Mouse (Mus musculus) heart, embryonic 11.5 days (tissue): ENCODE results near the gene Polh. TPM values are rescaled to one million over a fixed set of nuclear protein-coding genes. Genes with fewer than 3 reads are reported as not detected.
A peak's percentile ranks its signal among the peaks of the same experiment; 100 is the strongest.

Experiments used
- ATAC-seq: fragments of 200-750 bp; cut with Nextera tagmentation; replicated peaks from 2 replicates; pipeline ENCODE4 v1.8.0; 2017; ENCODE audit warnings: moderate library complexity; ENCODE audit not compliant: insufficient number of reproducible peaks, low FRiP score, low TSS enrichment
- H3K27ac ChIP-seq: fragments of 300-500 bp; sonication (generic); 2 replicates; pipeline ENCODE4 v1.5.1; 2014; ENCODE audit warnings: mild to moderate bottlenecking, low read depth, low read length
- H3K27me3 ChIP-seq: fragments of 300-500 bp; sonication (generic); 2 replicates; pipeline ENCODE4 v1.6.1; 2014; ENCODE audit warnings: mild to moderate bottlenecking, low read length, mixed read lengths; ENCODE audit not compliant: control insufficient read depth, insufficient read depth
- H3K36me3 ChIP-seq: fragments of 300-500 bp; sonication (generic); 2 replicates; pipeline ENCODE4 v1.6.1; 2014; ENCODE audit warnings: mild to moderate bottlenecking, low read length, moderate library complexity, mixed read lengths; ENCODE audit not compliant: control insufficient read depth, insufficient read depth
- H3K4me1 ChIP-seq: fragments of 300-500 bp; sonication (generic); 2 replicates; pipeline ENCODE4 v1.6.1; 2014; ENCODE audit warnings: low read length; ENCODE audit not compliant: control insufficient read depth, insufficient read depth
- H3K4me2 ChIP-seq: fragments of 300-500 bp; sonication (generic); 2 replicates; pipeline ENCODE4 v1.6.1; 2014; ENCODE audit warnings: mild to moderate bottlenecking, moderate library complexity
- H3K4me3 ChIP-seq: fragments of 300-500 bp; sonication (generic); 2 replicates; pipeline ENCODE4 v1.5.1; 2014; ENCODE audit warnings: low read depth, low read length
- H3K9ac ChIP-seq: fragments of 300-500 bp; sonication (generic); 2 replicates; pipeline ENCODE4 v1.6.1; 2014; ENCODE audit warnings: mild to moderate bottlenecking, low read depth, low read length, moderate library complexity
- H3K9me3 ChIP-seq: fragments of 300-500 bp; sonication (generic); replicated peaks from 2 replicates; pipeline ENCODE4 v1.6.1; 2016; ENCODE audit warnings: low read length; ENCODE audit not compliant: control insufficient read depth
- WGBS: fragments of 180-500 bp; shearing (Covaris S2); extraction: QIAGEN DNeasy Blood & Tissue Kit; methylation state at CpG from one replicate; pipeline ENCODE4 v1.1.7; 2014; ENCODE audit not compliant: insufficient replicate concordance; 5-methylcytosine and 5-hydroxymethylcytosine counted together
- polyA plus RNA-seq: library from polyadenylated mRNA; unstranded; fragments of >200 nt; fragmentation: Nextera tagmentation; extraction: Ambion mirVana; gene quantifications from 2 replicates; pipeline ENCODE4 v1.2.1, GENCODE M21; 2014

Gene Polh
- polyA plus RNA-seq, 1 experiment from 2014 or later = 12.3 TPM

DNA sequence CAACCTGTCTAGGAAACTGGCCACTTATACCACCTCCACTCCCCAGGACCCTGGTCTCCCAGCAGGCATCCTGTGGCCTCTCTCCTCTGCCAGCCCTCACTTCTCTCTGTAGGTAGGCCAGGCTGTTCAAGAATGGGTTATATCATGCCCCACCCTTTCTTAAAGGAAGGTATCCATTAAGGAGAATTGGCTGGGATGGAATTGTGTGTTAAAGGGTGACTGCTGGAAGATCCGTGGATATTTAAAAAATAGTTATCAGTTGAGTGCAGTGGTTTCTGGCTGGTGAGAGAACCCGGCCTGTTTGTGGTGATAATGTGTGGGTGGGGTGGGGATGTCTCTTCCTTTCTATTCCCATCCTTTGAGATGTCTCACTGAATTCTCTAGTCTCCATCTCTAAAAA lies 43.2 kb downstream of the Polh start:
- Histone ChIP-seq H3K4me3 (peak overlapping the region; percentile 63), H3K4me2 (peak overlapping the region; percentile 84), H3K9ac (peak overlapping the region; percentile 71), H3K9me3 (no peaks in the 10 kb centered on the region), H3K27ac (peak overlapping the region; percentile 91), H3K27me3 (no peaks in the 10 kb centered on the region), H3K4me1 (peaks cover 24% of the 10 kb centered on the region), H3K36me3 (peaks cover under 1% of the 10 kb centered on the region; the same call in 1 of the 2 replicates)
- no peak for ATAC-seq
- WGBS = 31% methylated on average over 2 of the region's 2 CpGs

DNA sequence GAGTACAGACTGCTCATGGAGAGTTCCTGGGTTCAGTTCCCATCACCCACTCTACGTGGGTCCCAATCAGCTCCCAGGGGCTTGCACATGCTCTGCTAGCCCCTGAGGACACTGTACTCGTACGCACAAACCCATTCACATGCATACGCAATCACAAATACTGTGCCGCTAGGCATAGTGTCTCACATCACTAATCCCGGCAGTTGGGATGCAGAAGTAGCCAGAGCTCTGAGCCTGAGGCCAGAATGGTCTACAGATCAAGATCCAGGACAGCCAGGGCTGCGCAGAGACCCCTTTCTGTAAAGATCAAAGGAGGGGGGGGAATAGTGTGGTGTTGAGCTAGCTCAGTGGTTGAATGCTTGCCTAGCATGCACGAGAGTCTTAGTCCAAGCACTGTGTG lies 45.3 kb downstream of the Polh start:
- Histone ChIP-seq H3K4me3 (no peak overlapping the region), H3K27me3 (no peaks in the 10 kb centered on the region), H3K4me2 (no peak overlapping the region), H3K4me1 (peaks cover 19% of the 10 kb centered on the region), H3K36me3 (no peaks in the 10 kb centered on the region), H3K9ac (no peak overlapping the region), H3K9me3 (no peaks in the 10 kb centered on the region), H3K27ac (no peak overlapping the region)
- ATAC-seq = no peak
- WGBS = 90% methylated on average over 8 of the region's 8 CpGs

DNA sequence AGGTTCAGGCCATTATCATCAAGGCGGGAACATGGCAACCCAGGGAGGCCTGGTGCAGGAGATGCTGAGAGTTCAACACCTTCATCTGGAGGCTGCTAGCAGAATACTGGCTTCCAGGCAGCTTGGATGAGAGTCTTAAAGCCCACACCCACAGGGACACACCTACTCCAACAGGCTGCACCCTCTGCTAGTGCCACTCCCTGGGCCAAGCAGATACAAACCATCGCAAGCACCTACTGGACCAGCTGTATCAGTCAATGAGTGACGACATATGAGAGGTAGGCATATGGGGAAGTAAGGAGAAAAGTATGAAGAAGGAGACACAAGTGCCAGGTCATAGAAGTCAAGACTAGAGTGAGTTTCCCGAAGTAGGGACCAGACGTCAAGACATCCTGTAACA lies 45.8 kb downstream of the Polh start:
- Histone ChIP-seq H3K9ac (no peak overlapping the region), H3K36me3 (no peaks in the 10 kb centered on the region), H3K4me2 (peak overlapping the region; percentile 11; the same call in 1 of the 2 replicates), H3K4me1 (peaks cover 14% of the 10 kb centered on the region), H3K27ac (peak overlapping the region; percentile 22), H3K27me3 (no peaks in the 10 kb centered on the region), H3K9me3 (no peaks in the 10 kb centered on the region), H3K4me3 (no peak overlapping the region)
- ATAC-seq = peak; percentile 41; the same call in 1 of the 2 replicates
- WGBS = 75% methylated on average over 5 of the region's 5 CpGs

DNA sequence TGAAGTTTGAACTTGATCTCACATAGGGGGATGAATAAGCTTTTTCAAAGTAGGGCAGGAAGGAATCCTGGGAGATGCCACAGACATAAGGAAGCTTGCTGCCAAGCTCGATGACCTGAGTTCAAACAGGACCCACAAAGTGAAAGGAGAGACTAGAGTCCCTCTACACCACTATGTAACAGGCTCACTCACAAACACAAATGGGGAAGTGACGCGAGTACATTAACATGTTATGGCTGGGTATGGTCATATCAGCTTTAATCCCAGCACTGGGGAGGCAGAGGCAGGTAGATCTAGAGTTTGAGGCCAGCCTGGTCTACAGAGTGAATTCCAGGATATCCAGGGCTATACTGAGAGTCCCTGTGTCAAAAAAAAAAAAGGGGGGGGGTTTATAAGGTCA lies 48.1 kb downstream of the Polh start:
- Histone ChIP-seq H3K9ac (no peak overlapping the region), H3K4me1 (peaks cover 6% of the 10 kb centered on the region), H3K9me3 (no peaks in the 10 kb centered on the region), H3K27ac (no peak overlapping the region), H3K27me3 (no peaks in the 10 kb centered on the region), H3K36me3 (no peaks in the 10 kb centered on the region), H3K4me3 (no peak overlapping the region), H3K4me2 (no peak overlapping the region)
- WGBS = 86% methylated on average over 3 of the region's 3 CpGs
- ATAC-seq = no peak

- ATAC-seq = peak; percentile 94
- peak within 1 kb of the TSS; percentile 85 for H3K4me2 ChIP-seq
- peak within 1 kb of the TSS; percentile 81 for H3K4me3 ChIP-seq
- WGBS = 6% methylated on average over 33 of the region's 33 CpGs
- peak within 1 kb of the TSS; percentile 83 for H3K9ac ChIP-seq
- H3K9me3 ChIP-seq = no peaks in the 10 kb centered on the region
- peak within 1 kb of the TSS; percentile 76 for H3K27ac ChIP-seq
- H3K36me3 ChIP-seq = peaks cover 3% of the 10 kb centered on the region; the same call in 1 of the 2 replicates
- H3K4me1 ChIP-seq = peaks cover 5% of the 10 kb centered on the region
- no peaks in the 10 kb centered on the region for H3K27me3 ChIP-seq
Observed at GRCm38 (mm10) chr17:46152847-46153782, 49.3 kb downstream of the Polh start, which contains the start of gene Mad2l1bp. Mad2l1bp (minus strand) TSS chr17:46153553.

- WGBS = 8% methylated on average over 37 of the region's 37 CpGs
Observed at GRCm38 (mm10) chr17:46143578-46144423, 58.6 kb downstream of the Polh start, which contains the start of gene Rsph9. Rsph9 (minus strand) TSS chr17:46144216.

GRCm38 (mm10) chr17:46139872-46140271 lies 62.6 kb downstream of the Polh start:
- WGBS = 86% methylated on average over 3 of the region's 3 CpGs
- Histone ChIP-seq H3K9me3 (no peaks in the 10 kb centered on the region), H3K9ac (no peak overlapping the region), H3K4me3 (no peak overlapping the region), H3K27me3 (no peaks in the 10 kb centered on the region), H3K36me3 (0 out of 2 replicates have a peak, but pooled peaks cover 3% of the 10 kb centered on the region), H3K4me2 (no peak overlapping the region), H3K4me1 (peaks cover 15% of the 10 kb centered on the region), H3K27ac (no peak overlapping the region)
- no peak for ATAC-seq

More at GRCm38 (mm10) chr17:46143578-46144423, 58.6 kb downstream of the Polh start, which contains the start of gene Rsph9:
- 0 out of 2 replicates have a peak within 1 kb of the TSS, but pooled peaks have one; percentile 35 for H3K27ac ChIP-seq
- peaks cover 15% of the 10 kb centered on the region for H3K4me1 ChIP-seq
- peak within 1 kb of the TSS; percentile 87 for H3K4me2 ChIP-seq
- peaks cover 12% of the 10 kb centered on the region for H3K36me3 ChIP-seq
- H3K27me3 ChIP-seq = no peaks in the 10 kb centered on the region
- peak within 1 kb of the TSS; percentile 47 for H3K9ac ChIP-seq
- H3K9me3 ChIP-seq = no peaks in the 10 kb centered on the region
- H3K4me3 ChIP-seq = peak within 1 kb of the TSS; percentile 41
- ATAC-seq = peak; percentile 87

DNA sequence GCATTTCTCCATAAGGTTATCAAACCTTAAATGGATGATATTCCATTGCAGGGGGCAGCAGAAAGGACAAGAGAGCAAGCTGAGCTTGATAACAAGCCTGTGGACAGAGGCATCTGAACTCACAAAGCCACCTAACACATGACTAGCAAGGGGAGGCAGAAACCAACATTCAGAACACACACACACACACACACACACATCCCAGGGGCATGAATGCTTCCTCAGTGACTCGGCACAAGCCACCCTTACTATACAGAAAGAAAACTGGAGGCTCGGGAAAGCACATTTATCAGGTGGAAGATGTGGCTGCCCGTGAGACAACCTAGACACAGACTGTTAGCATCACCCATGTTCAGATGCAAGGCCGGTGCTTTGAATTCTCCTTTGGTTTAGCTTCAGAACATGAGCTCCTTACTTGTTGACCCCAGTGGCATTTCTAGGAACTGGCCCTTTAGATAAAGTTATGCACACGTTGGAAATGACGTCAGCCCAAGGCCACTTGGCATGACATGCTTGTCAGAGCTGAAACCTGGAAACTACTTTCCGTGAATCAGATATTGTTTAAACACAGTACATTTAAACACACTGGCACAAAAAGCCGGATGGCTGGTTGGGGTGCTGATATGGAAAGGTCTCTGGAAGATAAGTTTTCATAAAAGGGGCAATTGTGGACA lies 63.7 kb downstream of the Polh start:
- Histone ChIP-seq H3K36me3 (0 out of 2 replicates have a peak, but pooled peaks cover 3% of the 10 kb centered on the region), H3K9ac (no peak overlapping the region), H3K27me3 (no peaks in the 10 kb centered on the region), H3K4me3 (no peak overlapping the region), H3K27ac (no peak overlapping the region), H3K4me1 (peaks cover 6% of the 10 kb centered on the region), H3K4me2 (no peak overlapping the region), H3K9me3 (no peaks in the 10 kb centered on the region)
- 59% methylated on average over 8 of the region's 8 CpGs for WGBS
- no peak for ATAC-seq
